Mouse (Mus musculus): ENCODE measurements around the gene Mylip. TPM values are rescaled to one million over a fixed set of nuclear protein-coding genes. Genes with fewer than 3 reads are reported as not detected.

The Mylip gene
- polyA plus RNA-seq, 1 experiment, result 13.2 TPM

GRCm38 (mm10) chr13:45416621-45417057 lies 27.1 kb downstream of the Mylip start:
- TF ChIP-seq POLR2A (IDR thresholded peaks at IDR 0.05; ENCODE audit: extremely low read depth, insufficient read depth, low read length), result no peak
- TF ChIP-seq CTCF (IDR thresholded peaks at IDR 0.05; ENCODE audit: extremely low read depth, insufficient read depth, low read length), result no peak
- H3K4me1 ChIP-seq (ENCODE audit: control insufficient read depth, insufficient read depth, low read length), result no peaks in the 10 kb centered on the region
- no peak overlapping the region for H3K27ac ChIP-seq (ENCODE audit: insufficient read depth, low read length)
- H3K4me3 ChIP-seq (ENCODE audit: insufficient read depth, low read length), result no peak overlapping the region

GRCm38 (mm10) chr13:45418986-45419385 lies 29.4 kb downstream of the Mylip start:
- H3K4me1 ChIP-seq (ENCODE audit: control insufficient read depth, insufficient read depth, low read length), result no peaks in the 10 kb centered on the region
- no peak overlapping the region for H3K4me3 ChIP-seq (ENCODE audit: insufficient read depth, low read length)
- no peak overlapping the region for H3K27ac ChIP-seq (ENCODE audit: insufficient read depth, low read length)
- TF ChIP-seq POLR2A (IDR thresholded peaks at IDR 0.05; ENCODE audit: extremely low read depth, insufficient read depth, low read length) (no peak), CTCF (IDR thresholded peaks at IDR 0.05; ENCODE audit: extremely low read depth, insufficient read depth, low read length) (no peak)

DNA sequence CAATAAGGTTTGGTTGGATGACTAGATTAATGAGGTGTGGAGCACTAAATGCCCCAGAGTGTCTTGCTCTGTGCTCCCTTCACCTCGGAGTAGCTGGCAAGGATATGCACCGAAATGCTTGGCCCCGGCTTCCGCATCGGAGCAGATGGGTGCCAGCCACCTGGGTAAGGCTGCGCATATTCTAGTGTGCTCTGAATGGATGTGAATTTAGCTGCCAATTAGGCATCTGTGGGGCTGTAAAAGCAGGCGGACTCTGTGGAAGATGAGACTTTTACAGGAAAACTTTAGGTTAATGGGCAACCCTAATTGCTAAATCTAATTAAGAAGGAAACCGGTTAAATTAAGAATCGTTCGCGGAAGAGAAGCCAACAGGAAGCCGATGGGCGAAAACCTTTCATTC lies 32.7 kb downstream of the Mylip start:
- Histone ChIP-seq H3K4me3 (ENCODE audit: insufficient read depth, low read length) (no peak overlapping the region), H3K4me1 (ENCODE audit: control insufficient read depth, insufficient read depth, low read length) (no peaks in the 10 kb centered on the region), H3K27ac (ENCODE audit: insufficient read depth, low read length) (no peak overlapping the region)
- TF ChIP-seq CTCF (IDR thresholded peaks at IDR 0.05; ENCODE audit: extremely low read depth, insufficient read depth, low read length) (no peak), POLR2A (IDR thresholded peaks at IDR 0.05; ENCODE audit: extremely low read depth, insufficient read depth, low read length) (no peak)

GRCm38 (mm10) chr13:45422709-45423108 lies 33.2 kb downstream of the Mylip start:
- TF ChIP-seq CTCF (IDR thresholded peaks at IDR 0.05; ENCODE audit: extremely low read depth, insufficient read depth, low read length) (no peak), POLR2A (IDR thresholded peaks at IDR 0.05; ENCODE audit: extremely low read depth, insufficient read depth, low read length) (no peak)
- Histone ChIP-seq H3K4me3 (ENCODE audit: insufficient read depth, low read length) (no peak overlapping the region), H3K4me1 (ENCODE audit: control insufficient read depth, insufficient read depth, low read length) (no peaks in the 10 kb centered on the region), H3K27ac (ENCODE audit: insufficient read depth, low read length) (no peak overlapping the region)

GRCm38 (mm10) chr13:45423905-45424304 lies 34.4 kb downstream of the Mylip start:
- Histone ChIP-seq H3K27ac (ENCODE audit: insufficient read depth, low read length) (no peak overlapping the region), H3K4me3 (ENCODE audit: insufficient read depth, low read length) (no peak overlapping the region), H3K4me1 (ENCODE audit: control insufficient read depth, insufficient read depth, low read length) (no peaks in the 10 kb centered on the region)
- TF ChIP-seq CTCF (IDR thresholded peaks at IDR 0.05; ENCODE audit: extremely low read depth, insufficient read depth, low read length) (no peak), POLR2A (IDR thresholded peaks at IDR 0.05; ENCODE audit: extremely low read depth, insufficient read depth, low read length) (no peak)

DNA sequence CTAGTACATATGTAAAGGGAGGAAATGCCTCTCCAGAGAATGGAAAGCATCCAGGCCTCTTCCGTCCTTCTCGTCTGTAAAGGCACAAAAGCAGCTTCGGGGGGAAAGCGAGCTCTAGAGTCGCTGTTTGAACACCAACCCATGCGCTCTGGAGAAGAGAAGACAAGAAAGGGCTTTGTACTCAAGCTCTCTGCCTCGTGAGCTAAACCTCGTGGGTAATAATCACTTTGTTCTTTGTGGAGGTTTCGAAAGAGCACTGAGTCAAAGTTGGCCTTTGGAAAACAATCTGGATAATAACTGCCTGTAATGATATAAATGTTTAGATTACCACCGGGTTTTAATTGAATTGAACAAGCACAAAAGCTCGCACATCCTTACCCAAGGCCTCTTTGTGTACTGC lies 39.7 kb downstream of the Mylip start:
- TF ChIP-seq CTCF (IDR thresholded peaks at IDR 0.05; ENCODE audit: extremely low read depth, insufficient read depth, low read length) (no peak), POLR2A (IDR thresholded peaks at IDR 0.05; ENCODE audit: extremely low read depth, insufficient read depth, low read length) (no peak)
- H3K4me3 ChIP-seq (ENCODE audit: insufficient read depth, low read length), result no peak overlapping the region
- H3K4me1 ChIP-seq (ENCODE audit: control insufficient read depth, insufficient read depth, low read length), result no peaks in the 10 kb centered on the region
- H3K27ac ChIP-seq (ENCODE audit: insufficient read depth, low read length), result no peak overlapping the region

DNA sequence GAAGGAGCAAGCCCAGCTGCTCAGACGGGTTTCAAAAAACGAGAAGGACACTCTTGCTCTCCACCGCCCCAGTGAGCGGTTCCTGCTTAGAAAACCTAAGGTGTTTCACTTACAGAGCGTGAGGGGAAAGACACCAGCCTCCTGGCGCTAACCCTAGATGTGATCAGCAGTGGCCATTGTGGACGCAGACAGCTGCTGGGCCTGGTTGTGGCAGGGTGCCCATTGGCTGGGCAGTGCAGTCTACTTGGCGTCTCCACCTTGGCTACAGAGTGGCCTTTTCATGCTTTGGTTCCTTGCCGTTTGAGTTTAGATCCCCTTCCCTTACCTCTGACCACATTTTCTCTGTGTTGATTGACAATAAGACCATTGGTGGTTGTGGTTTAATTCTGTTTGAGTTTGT lies 47.6 kb downstream of the Mylip start:
- Histone ChIP-seq H3K27ac (ENCODE audit: insufficient read depth, low read length) (no peak overlapping the region), H3K4me3 (ENCODE audit: insufficient read depth, low read length) (no peak overlapping the region), H3K4me1 (ENCODE audit: control insufficient read depth, insufficient read depth, low read length) (no peaks in the 10 kb centered on the region)
- TF ChIP-seq CTCF (IDR thresholded peaks at IDR 0.05; ENCODE audit: extremely low read depth, insufficient read depth, low read length), result no peak
- no peak for TF ChIP-seq POLR2A (IDR thresholded peaks at IDR 0.05; ENCODE audit: extremely low read depth, insufficient read depth, low read length)

GRCm38 (mm10) chr13:45438853-45439252 lies 49.3 kb downstream of the Mylip start:
- H3K27ac ChIP-seq (ENCODE audit: insufficient read depth, low read length), result no peak overlapping the region
- no peak overlapping the region for H3K4me3 ChIP-seq (ENCODE audit: insufficient read depth, low read length)
- no peaks in the 10 kb centered on the region for H3K4me1 ChIP-seq (ENCODE audit: control insufficient read depth, insufficient read depth, low read length)
- TF ChIP-seq POLR2A (IDR thresholded peaks at IDR 0.05; ENCODE audit: extremely low read depth, insufficient read depth, low read length) (no peak), CTCF (IDR thresholded peaks at IDR 0.05; ENCODE audit: extremely low read depth, insufficient read depth, low read length) (no peak)

- Histone ChIP-seq H3K4me1 (ENCODE audit: control insufficient read depth, insufficient read depth, low read length) (no peaks in the 10 kb centered on the region), H3K4me3 (ENCODE audit: insufficient read depth, low read length) (no peak overlapping the region), H3K27ac (ENCODE audit: insufficient read depth, low read length) (no peak overlapping the region)
- no peak for TF ChIP-seq CTCF (IDR thresholded peaks at IDR 0.05; ENCODE audit: extremely low read depth, insufficient read depth, low read length)
- no peak for TF ChIP-seq POLR2A (IDR thresholded peaks at IDR 0.05; ENCODE audit: extremely low read depth, insufficient read depth, low read length)
These were observed 50.7 kb downstream of the Mylip start for GRCm38 (mm10) chr13:45440226-45440625.

- H3K4me3 ChIP-seq (ENCODE audit: insufficient read depth, low read length), result no peak overlapping the region
- no peak overlapping the region for H3K27ac ChIP-seq (ENCODE audit: insufficient read depth, low read length)
- TF ChIP-seq CTCF (IDR thresholded peaks at IDR 0.05; ENCODE audit: extremely low read depth, insufficient read depth, low read length) (peak; percentile 39; the same call in 1 of the 2 replicates), POLR2A (IDR thresholded peaks at IDR 0.05; ENCODE audit: extremely low read depth, insufficient read depth, low read length) (no peak)
- H3K4me1 ChIP-seq (ENCODE audit: control insufficient read depth, insufficient read depth, low read length), result no peaks in the 10 kb centered on the region
These were observed 52.9 kb downstream of the Mylip start for GRCm38 (mm10) chr13:45442451-45442850.

Data from cortical plate, adult 2 months (tissue).